Comparison of ENCODE assay signal across 1 mouse cellular context in genomic region chr16:46121420-46121819, GRCm38 (mm10).
A peak's percentile ranks its signal among the peaks of the same experiment; 100 is the strongest.
TF ChIP-seq lines count a peak whose summit lies in the region.

No protein-coding gene starts in this region.

TF ChIP-seq in CH12.LX, 34 proteins besides CTCF, POLR2A, EP300 and RAD21 (continued from another document):
- TF ChIP-seq RCOR1 (conservative IDR thresholded peaks at IDR 0.05; ENCODE audit: low read depth, low read length) (0 out of 2 replicates have a peak, but pooled peaks have one; percentile 29), ZC3H11A (IDR thresholded peaks at IDR 0.05; ENCODE audit: low read depth, low read length) (peak; percentile 42; the same call in 1 of the 2 replicates), ZKSCAN1 (IDR thresholded peaks at IDR 0.05; ENCODE audit: borderline replicate concordance, low read depth, low read length) (no peak), MYC (IDR thresholded peaks at IDR 0.05; ENCODE audit: low read depth, low read length) (0 out of 2 replicates have a peak, but pooled peaks have one; percentile 50), CHD1 (IDR thresholded peaks at IDR 0.05; ENCODE audit: low read depth, low read length) (no peak), NELFE (IDR thresholded peaks at IDR 0.05; ENCODE audit: low read depth, low read length) (peak; percentile 41; the same call in 1 of the 2 replicates), USF2 (conservative IDR thresholded peaks at IDR 0.05; ENCODE audit: low read depth, low read length) (no peak)
TF ChIP-seq in CH12.LX: peak in this region for 13.
